Mouse (Mus musculus): Measurements from ENCODE around the gene Parp16. TPM values are rescaled to one million over a fixed set of nuclear protein-coding genes. Genes with fewer than 3 reads are reported as not detected.

Parp16 gene
- total and polyA plus RNA-seq, 3 experiments = 0.44 to 1.7 (median 0.81) TPM

DNA sequence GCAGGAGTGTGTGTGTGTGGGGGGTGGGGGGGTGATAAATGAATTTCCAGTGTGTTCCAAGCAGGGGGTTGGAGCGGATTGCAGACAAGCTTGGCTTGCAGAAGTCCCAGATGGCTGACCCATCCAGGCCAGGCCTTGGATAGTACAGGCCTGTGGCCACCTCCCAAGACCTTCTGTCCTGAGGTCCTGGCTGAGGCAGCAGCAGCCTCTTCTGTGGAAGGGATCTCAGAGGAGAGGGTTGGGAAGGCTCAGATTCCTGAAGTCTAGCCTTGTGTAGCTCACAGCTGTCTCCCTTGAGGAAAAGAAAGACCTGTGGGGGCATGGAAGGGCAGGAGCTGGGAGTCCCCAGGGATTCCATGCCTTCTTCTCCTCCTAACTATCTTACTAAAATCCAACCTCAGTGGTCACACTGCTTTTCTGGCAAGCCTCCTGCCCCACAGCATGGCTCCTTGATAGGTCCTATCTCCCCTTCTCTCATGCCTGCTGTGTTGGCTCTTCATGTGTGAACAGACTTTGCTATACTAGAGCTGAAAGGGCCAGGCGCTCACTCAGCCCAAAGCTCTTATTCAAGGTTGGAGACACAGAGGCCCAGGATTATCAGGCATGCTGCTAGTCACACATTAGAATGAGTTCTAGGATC lies 66.6 kb downstream of the Parp16 start (continued):
- no peak for TF ChIP-seq TBP (conservative IDR thresholded peaks at IDR 0.05; ENCODE audit: low read depth, low read length)

DNA sequence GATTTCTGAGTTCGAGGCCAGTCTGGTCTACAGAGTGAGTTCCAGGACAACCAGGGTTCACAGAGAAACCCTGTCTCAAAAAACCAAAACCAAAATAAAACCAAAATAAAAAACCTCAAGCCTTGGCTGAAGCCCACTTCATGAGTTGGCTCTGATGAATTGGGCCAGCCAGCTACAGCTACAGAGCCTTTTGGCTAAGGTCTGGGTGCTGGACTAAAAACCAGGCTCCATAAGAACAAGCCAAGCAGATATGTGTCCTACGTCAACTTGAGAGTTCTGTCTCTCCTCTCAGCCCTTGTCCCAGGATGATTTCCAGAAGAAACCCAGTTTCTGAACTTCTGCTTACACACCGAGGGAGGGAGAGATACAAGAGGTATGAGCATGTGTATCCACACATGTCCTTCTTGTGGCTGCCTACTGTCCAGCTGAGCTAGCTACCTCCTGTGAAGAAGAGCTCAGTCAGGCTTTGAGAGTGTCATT lies 67.5 kb downstream of the Parp16 start:
- dilution Hi-C loops (cut with MboI; ENCODE audit: extremely low pct_ligation_motif_present, extremely low pct_unique_long_range_greater_than_20kb, low sequenced_read_pairs) = no loop called here
- no peaks in the 10 kb centered on the region for H3K79me2 ChIP-seq (replicated peaks; ENCODE audit: control insufficient read depth, extremely low read depth, insufficient read depth, poor library complexity, severe bottlenecking)

DNA sequence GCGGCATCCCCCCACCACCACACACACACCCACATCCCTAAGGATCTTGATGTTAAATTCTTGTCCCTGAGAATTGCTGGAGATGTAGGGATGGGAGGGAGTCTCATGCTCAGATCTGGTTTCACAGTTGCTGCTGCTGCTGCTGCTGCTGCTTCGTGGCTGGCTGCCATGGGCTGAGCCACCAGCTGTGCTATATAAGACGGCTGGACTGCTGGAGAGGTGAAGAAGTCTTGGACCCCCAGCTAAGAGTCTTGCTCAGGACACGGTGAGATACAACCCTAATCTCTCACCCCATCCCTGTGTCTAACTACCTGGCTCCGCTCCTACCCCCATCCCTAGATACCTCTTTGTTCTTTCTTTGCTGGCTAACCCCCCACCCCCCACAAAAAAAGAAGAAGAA lies 69.8 kb downstream of the Parp16 start, which contains the start of gene Cilp:
Gene Cilp, plus strand, starts transcription at position 222 of the 400 bp plus-strand sequence.
- Histone ChIP-seq H3K27ac (ENCODE audit: insufficient read depth, low read depth) (no peak within 1 kb of the TSS), H3K4me1 (ENCODE audit: control insufficient read depth in 1 of 2, insufficient read depth in 2 of 2) (0 out of 4 replicates have a peak, but pooled peaks cover 0 to 2% of the 10 kb centered on the region in 2 experiments), H3K4me3 (replicated peaks in 1 of 3; ENCODE audit: low read depth in 2 of 3, low read length in 2 of 3, poor library complexity in 1 of 3) (no peak within 1 kb of the TSS), H3K9ac (ENCODE audit: insufficient read depth, low read depth) (no peak within 1 kb of the TSS), H3K4me2 (ENCODE audit: insufficient read depth, low read depth, poor library complexity, severe bottlenecking) (no peak within 1 kb of the TSS), H3K79me2 (replicated peaks; ENCODE audit: control insufficient read depth, extremely low read depth, insufficient read depth, poor library complexity, severe bottlenecking) (no peaks in the 10 kb centered on the region), H3K27me3 (replicated peaks) (peaks cover 42% of the 10 kb centered on the region), H3K9me3 (replicated peaks; ENCODE audit: low read length) (no peaks in the 10 kb centered on the region), H3K36me3 (replicated peaks in 1 of 2; ENCODE audit: control insufficient read depth in 1 of 2, insufficient read depth in 1 of 2, low read length in 1 of 2) (no peaks in the 10 kb centered on the region)
- dilution Hi-C loops (cut with MboI; ENCODE audit: extremely low pct_ligation_motif_present, extremely low pct_unique_long_range_greater_than_20kb, low sequenced_read_pairs) = no loop called here
- no peak for DNase-seq (ENCODE audit: extremely low read depth)
- TF ChIP-seq USF1 (IDR thresholded peaks at IDR 0.05; ENCODE audit: low read depth, low read length) = no peak
- no peak for TF ChIP-seq EP300 (IDR thresholded peaks at IDR 0.05; ENCODE audit: low read length)
- no peak for TF ChIP-seq RCOR1 (conservative IDR thresholded peaks at IDR 0.05; ENCODE audit: low read depth, low read length)
- TF ChIP-seq MAX (IDR thresholded peaks at IDR 0.05; ENCODE audit: low read length) = no peak
- no peak for TF ChIP-seq NELFE (IDR thresholded peaks at IDR 0.05; ENCODE audit: low read depth, low read length)
- no peak for TF ChIP-seq MEF2A (IDR thresholded peaks at IDR 0.05; ENCODE audit: borderline replicate concordance, low read depth, low read length)
- no peak for TF ChIP-seq CHD1 (IDR thresholded peaks at IDR 0.05; ENCODE audit: low read depth, low read length)
- TF ChIP-seq SIN3A (IDR thresholded peaks at IDR 0.05; ENCODE audit: low read length) = no peak
- no peak for TF ChIP-seq JUN (IDR thresholded peaks at IDR 0.05; ENCODE audit: insufficient read depth, low read depth, low read length)
- TF ChIP-seq RAD21 (IDR thresholded peaks at IDR 0.05; ENCODE audit: low read depth, low read length) = no peak
- no peak for TF ChIP-seq HCFC1 (IDR thresholded peaks at IDR 0.05; ENCODE audit: low read depth, low read length)
- no peak for TF ChIP-seq MYC (IDR thresholded peaks at IDR 0.05; ENCODE audit: low read depth, low read length)
- TF ChIP-seq JUND (conservative IDR thresholded peaks at IDR 0.05; ENCODE audit: low read depth, low read length) = no peak
- in situ Hi-C loops (cut with MboI; ENCODE audit: low pct_ligation_motif_present, low pct_unique_long_range_greater_than_20kb, low sequenced_read_pairs) = no loop called here

More for the DNA sequence above, 67.5 kb downstream of the Parp16 start:
- TF ChIP-seq MAZ (IDR thresholded peaks at IDR 0.05; ENCODE audit: low read depth, low read length) (no peak), CHD1 (IDR thresholded peaks at IDR 0.05; ENCODE audit: low read depth, low read length) (no peak), ZC3H11A (IDR thresholded peaks at IDR 0.05; ENCODE audit: low read depth, low read length) (no peak), EP300 (IDR thresholded peaks at IDR 0.05; ENCODE audit: low read length) (no peak), MXI1 (IDR thresholded peaks at IDR 0.05; ENCODE audit: low read depth, low read length) (no peak), UBTF (IDR thresholded peaks at IDR 0.05; ENCODE audit: low read depth, low read length) (no peak), MAFK (IDR thresholded peaks at IDR 0.05; ENCODE audit: insufficient replicate concordance, low read length) (no peak), POLR2AphosphoS2 (IDR thresholded peaks at IDR 0.05; ENCODE audit: low read depth, low read length) (no peak), RAD21 (IDR thresholded peaks at IDR 0.05; ENCODE audit: low read depth, low read length) (no peak), NELFE (IDR thresholded peaks at IDR 0.05; ENCODE audit: low read depth, low read length) (no peak), POLR2A (IDR thresholded peaks at IDR 0.05; ENCODE audit: low read depth, low read length) (no peak), MAX (IDR thresholded peaks at IDR 0.05; ENCODE audit: low read length) (no peak), TCF12 (IDR thresholded peaks at IDR 0.05; ENCODE audit: low read depth, low read length) (no peak), USF1 (IDR thresholded peaks at IDR 0.05; ENCODE audit: low read depth, low read length) (no peak)
- Histone ChIP-seq H3K4me1 (ENCODE audit: control insufficient read depth in 1 of 2, insufficient read depth in 2 of 2) (peaks cover 0 to 2% of the 10 kb centered on the region in 2 experiments; a peak in 1 of 4 replicates), H3K4me3 (replicated peaks in 1 of 3; ENCODE audit: low read depth in 2 of 3, low read length in 2 of 3, poor library complexity in 1 of 3) (no peak overlapping the region), H3K9ac (ENCODE audit: insufficient read depth, low read depth) (no peak overlapping the region), H3K9me3 (replicated peaks; ENCODE audit: low read length) (no peaks in the 10 kb centered on the region), H3K27ac (ENCODE audit: insufficient read depth, low read depth) (no peak overlapping the region), H3K27me3 (replicated peaks) (peaks cover 24% of the 10 kb centered on the region), H3K4me2 (ENCODE audit: insufficient read depth, low read depth, poor library complexity, severe bottlenecking) (no peak overlapping the region), H3K36me3 (replicated peaks in 1 of 2; ENCODE audit: control insufficient read depth in 1 of 2, insufficient read depth in 1 of 2, low read length in 1 of 2) (no peaks in the 10 kb centered on the region)
- in situ Hi-C loops (cut with MboI; ENCODE audit: low pct_ligation_motif_present, low pct_unique_long_range_greater_than_20kb, low sequenced_read_pairs) = no loop called here
- no peak for DNase-seq (ENCODE audit: extremely low read depth)
